8 mouse cellular contexts compared by ENCODE assay signal in genomic region chr13:43182465-43183201, GRCm38 (mm10). TPM values are rescaled to one million over a fixed set of nuclear protein-coding genes. Genes with fewer than 3 reads are reported as not detected.
DNase-seq lines count a peak whose midpoint lies in the region; ATAC-seq and TF ChIP-seq lines count a peak whose summit lies in the region.

No protein-coding gene starts in this region.

- peak overlapping the region; percentile 40; the same call in 1 of the 2 replicates for H3K9ac ChIP-seq in embryonic facial prominence, embryonic 14.5 days (ENCODE audit: low read depth, low read length)
- H3K9ac ChIP-seq in heart, embryonic 13.5 days, result peak overlapping the region; percentile 62
- H3K9ac ChIP-seq in liver, embryonic 13.5 days, result no peak overlapping the region
- no peak overlapping the region for H3K9ac ChIP-seq in neural tube, embryonic 11.5 days (ENCODE audit: low read length)
- peak overlapping the region; percentile 54 for H3K9ac ChIP-seq in stomach, embryonic 16.5 days (ENCODE audit: low read length)

- TF ChIP-seq POLR2A in bone marrow, adult 2 months (IDR thresholded peaks at IDR 0.05; ENCODE audit: borderline replicate concordance, control insufficient read depth, low read depth, low read length), result no peak

- no peaks in the 10 kb centered on the region for H3K9me3 ChIP-seq in embryonic facial prominence, embryonic 14.5 days (ENCODE audit: control insufficient read depth, low read length)
- H3K9me3 ChIP-seq in heart, embryonic 13.5 days, result no peaks in the 10 kb centered on the region
- no peaks in the 10 kb centered on the region for H3K9me3 ChIP-seq in liver, embryonic 13.5 days (replicated peaks)
- no peaks in the 10 kb centered on the region for H3K9me3 ChIP-seq in neural tube, embryonic 11.5 days (ENCODE audit: control insufficient read depth, low read length)
- no peaks in the 10 kb centered on the region for H3K9me3 ChIP-seq in stomach, embryonic 16.5 days (replicated peaks; ENCODE audit: control insufficient read depth, low read length)

- DNase-seq in 416B (ENCODE audit: low read depth), result peak; percentile 85
- peak; percentile 91 for DNase-seq in embryonic facial prominence, embryonic 14.5 days (ENCODE audit: low spot score)
- DNase-seq in kidney, postnatal 10 days, result peak; percentile 91
- peak; percentile 44 for DNase-seq in liver, embryonic 13.5 days
- DNase-seq in neural tube, embryonic 11.5 days (ENCODE audit: low spot score), result peak; percentile 86

- H3K27ac ChIP-seq in bone marrow, adult 2 months (ENCODE audit: control insufficient read depth, insufficient read depth, low read depth, low read length, poor library complexity), result no peak overlapping the region
- peak overlapping the region; percentile 40 for H3K27ac ChIP-seq in embryonic facial prominence, embryonic 14.5 days (replicated peaks; ENCODE audit: low read depth, low read length)
- H3K27ac ChIP-seq in heart, embryonic 13.5 days (replicated peaks), result peak overlapping the region; percentile 48
- no peak overlapping the region for H3K27ac ChIP-seq in liver, embryonic 13.5 days
- no peak overlapping the region for H3K27ac ChIP-seq in neural tube, embryonic 11.5 days (ENCODE audit: low read depth, low read length)
- H3K27ac ChIP-seq in stomach, embryonic 16.5 days (ENCODE audit: low read length), result no peak overlapping the region

- no peaks in the 10 kb centered on the region for H3K36me3 ChIP-seq in embryonic facial prominence, embryonic 14.5 days (ENCODE audit: control insufficient read depth, insufficient read depth, low read length)
- no peaks in the 10 kb centered on the region for H3K36me3 ChIP-seq in heart, embryonic 13.5 days
- H3K36me3 ChIP-seq in liver, embryonic 13.5 days, result no peaks in the 10 kb centered on the region
- H3K36me3 ChIP-seq in neural tube, embryonic 11.5 days (ENCODE audit: control insufficient read depth, insufficient read depth, low read length), result no peaks in the 10 kb centered on the region
- no peaks in the 10 kb centered on the region for H3K36me3 ChIP-seq in stomach, embryonic 16.5 days (ENCODE audit: control insufficient read depth, insufficient read depth, low read length)

- no peaks in the 10 kb centered on the region; the same call in 1 of the 2 replicates for H3K27me3 ChIP-seq in embryonic facial prominence, embryonic 14.5 days (replicated peaks; ENCODE audit: control insufficient read depth, insufficient read depth, low read length)
- peaks cover 10% of the 10 kb centered on the region for H3K27me3 ChIP-seq in heart, embryonic 13.5 days (replicated peaks)
- H3K27me3 ChIP-seq in liver, embryonic 13.5 days, result peaks cover 21% of the 10 kb centered on the region
- no peaks in the 10 kb centered on the region for H3K27me3 ChIP-seq in neural tube, embryonic 11.5 days (ENCODE audit: control insufficient read depth, insufficient read depth, low read length)
- no peaks in the 10 kb centered on the region for H3K27me3 ChIP-seq in stomach, embryonic 16.5 days (ENCODE audit: control insufficient read depth, insufficient read depth, low read length)

- H3K4me2 ChIP-seq in embryonic facial prominence, embryonic 14.5 days (ENCODE audit: low read depth, low read length), result peak overlapping the region; percentile 57
- H3K4me2 ChIP-seq in heart, embryonic 13.5 days, result peak overlapping the region; percentile 63
- peak overlapping the region; percentile 45 for H3K4me2 ChIP-seq in liver, embryonic 13.5 days
- peak overlapping the region; percentile 29 for H3K4me2 ChIP-seq in neural tube, embryonic 11.5 days (ENCODE audit: low read depth)
- peak overlapping the region; percentile 52 for H3K4me2 ChIP-seq in stomach, embryonic 16.5 days (ENCODE audit: low read depth, low read length)

- peak; percentile 70; the same call in 1 of the 2 replicates for ATAC-seq in embryonic facial prominence, embryonic 14.5 days (ENCODE audit: low read depth)
- ATAC-seq in heart, embryonic 13.5 days (ENCODE audit: extremely low read depth, insufficient number of reproducible peaks, low FRiP score, low TSS enrichment), result no peak
- peak; percentile 40; the same call in 1 of the 2 replicates for ATAC-seq in liver, embryonic 13.5 days (ENCODE audit: low read depth)
- no peak for ATAC-seq in neural tube, embryonic 11.5 days (ENCODE audit: insufficient read depth, low FRiP score, low TSS enrichment)
- ATAC-seq in stomach, embryonic 16.5 days (ENCODE audit: insufficient read depth, low FRiP score), result peak; percentile 57

- 15% methylated on average over 14 of the region's 14 CpGs for WGBS in bone marrow, adult 2 months
- 20% methylated on average over 14 of the region's 14 CpGs for WGBS in embryonic facial prominence, embryonic 14.5 days
- 6% methylated on average over 14 of the region's 14 CpGs for WGBS in heart, embryonic 13.5 days
- WGBS in liver, embryonic 13.5 days (ENCODE audit: insufficient replicate concordance), result 15% methylated on average over 14 of the region's 14 CpGs
- 23% methylated on average over 14 of the region's 14 CpGs for WGBS in neural tube, embryonic 11.5 days
- 16% methylated on average over 14 of the region's 14 CpGs for WGBS in stomach, embryonic 16.5 days

- H3K4me3 ChIP-seq in bone marrow, adult 2 months (replicated peaks; ENCODE audit: control insufficient read depth, low read depth, low read length), result no peak overlapping the region
- H3K4me3 ChIP-seq in embryonic facial prominence, embryonic 14.5 days (ENCODE audit: low read depth, low read length), result peak overlapping the region; percentile 39
- peak overlapping the region; percentile 44 for H3K4me3 ChIP-seq in heart, embryonic 13.5 days
- H3K4me3 ChIP-seq in liver, embryonic 13.5 days (replicated peaks), result peak overlapping the region; percentile 23; the same call in 1 of the 2 replicates
- H3K4me3 ChIP-seq in neural tube, embryonic 11.5 days (ENCODE audit: low read depth, low read length), result 0 out of 2 replicates have a peak overlapping the region, but pooled peaks have one; percentile 6
- peak overlapping the region; percentile 39 for H3K4me3 ChIP-seq in stomach, embryonic 16.5 days (replicated peaks; ENCODE audit: low read length)

- peak; percentile 92 for TF ChIP-seq CTCF in bone marrow, adult 2 months (IDR thresholded peaks at IDR 0.05; ENCODE audit: control insufficient read depth, insufficient read depth, low read length)

- 0 out of 2 replicates have a peak, but pooled peaks cover 2% of the 10 kb centered on the region for H3K4me1 ChIP-seq in bone marrow, adult 2 months (ENCODE audit: control insufficient read depth, insufficient read depth, low read length)
- H3K4me1 ChIP-seq in embryonic facial prominence, embryonic 14.5 days (ENCODE audit: control insufficient read depth, insufficient read depth, low read length), result peaks cover 3% of the 10 kb centered on the region; the same call in 1 of the 2 replicates
- peaks cover 30% of the 10 kb centered on the region for H3K4me1 ChIP-seq in heart, embryonic 13.5 days
- H3K4me1 ChIP-seq in liver, embryonic 13.5 days (replicated peaks), result peaks cover 32% of the 10 kb centered on the region
- no peaks in the 10 kb centered on the region; the same call in 1 of the 2 replicates for H3K4me1 ChIP-seq in neural tube, embryonic 11.5 days (ENCODE audit: control insufficient read depth, insufficient read depth, low read length)
- no peaks in the 10 kb centered on the region for H3K4me1 ChIP-seq in stomach, embryonic 16.5 days (ENCODE audit: control insufficient read depth, insufficient read depth, low read length)

RNA-seq across cellular contexts. Expression of gene Tbc1d7, which starts 11.3 kb away (rescaled TPM):
- 2.6 and 11.1 TPM in 2 replicates for polyA plus RNA-seq in bone marrow, adult 2 months (2011; ENCODE audit: insufficient read depth, insufficient read length, low replicate concordance, missing spikeins)
- 45.9 and 55.1 TPM in 2 replicates for polyA plus RNA-seq in embryonic facial prominence, embryonic 14.5 days (2014; fragmentation: Nextera tagmentation; extraction: Ambion mirVana)
- polyA plus RNA-seq in heart, embryonic 13.5 days (2015; fragmentation: Nextera tagmentation; extraction: Ambion mirVana), result 55.9 and 60.9 TPM in 2 replicates
- polyA plus RNA-seq in liver, embryonic 13.5 days (2015; fragmentation: Nextera tagmentation; extraction: Ambion mirVana), result 16.1 and 16.8 TPM in 2 replicates
- 73.7 and 75.4 TPM in 2 replicates for polyA plus RNA-seq in neural tube, embryonic 11.5 days (2014; fragmentation: Nextera tagmentation; extraction: Ambion mirVana)
- polyA plus RNA-seq in stomach, embryonic 16.5 days (2015; fragmentation: Nextera tagmentation; extraction: Ambion mirVana), result 32.5 and 36.7 TPM in 2 replicates

Comparison
In these comparisons a context has a peak if more than half of its experiments do, and no peak if none do; other contexts are left out.
1. H3K27ac ChIP-seq: peak in embryonic facial prominence, embryonic 14.5 days (single experiment) and heart, embryonic 13.5 days (single experiment); none in bone marrow, adult 2 months (single experiment), liver, embryonic 13.5 days (single experiment), neural tube, embryonic 11.5 days (single experiment) and stomach, embryonic 16.5 days (single experiment).
2. ATAC-seq: peak in embryonic facial prominence, embryonic 14.5 days (single experiment), liver, embryonic 13.5 days (single experiment) and stomach, embryonic 16.5 days (single experiment); none in heart, embryonic 13.5 days (single experiment) and neural tube, embryonic 11.5 days (single experiment).
3. H3K9ac ChIP-seq: peak in embryonic facial prominence, embryonic 14.5 days (single experiment), heart, embryonic 13.5 days (single experiment) and stomach, embryonic 16.5 days (single experiment); none in liver, embryonic 13.5 days (single experiment) and neural tube, embryonic 11.5 days (single experiment).
4. Peak in every context shown above with its lines, with median percentiles within 50 percentile points of each other: DNase-seq and H3K4me2 ChIP-seq.